Mouse (Mus musculus) embryonic stem cell, embryonic (primary cell): ENCODE data around the gene Padi2.

Experiments
- CTCF ChIA-PET, 4 experiments: fragments of 300-600 bp in 2 of 4; fragments of 350-600 bp in 2 of 4; sonication (Branson Sonifier 250); formaldehyde crosslinking; loops; one replicate each; lab custom pipeline; 2022; ENCODE audit warnings: inconsistent platforms in 2 of 4; lab: Charles Lee
- POLR2A ChIA-PET, 4 experiments: fragments of 300-600 bp in 2 of 4; fragments of 350-600 bp in 2 of 4; sonication (Branson Sonifier 250); formaldehyde crosslinking; loops; one replicate each; lab custom pipeline; 2022; ENCODE audit warnings: antibody characterized with exemption in 4 of 4, inconsistent platforms in 1 of 4; lab: Charles Lee

The Padi2 gene

DNA sequence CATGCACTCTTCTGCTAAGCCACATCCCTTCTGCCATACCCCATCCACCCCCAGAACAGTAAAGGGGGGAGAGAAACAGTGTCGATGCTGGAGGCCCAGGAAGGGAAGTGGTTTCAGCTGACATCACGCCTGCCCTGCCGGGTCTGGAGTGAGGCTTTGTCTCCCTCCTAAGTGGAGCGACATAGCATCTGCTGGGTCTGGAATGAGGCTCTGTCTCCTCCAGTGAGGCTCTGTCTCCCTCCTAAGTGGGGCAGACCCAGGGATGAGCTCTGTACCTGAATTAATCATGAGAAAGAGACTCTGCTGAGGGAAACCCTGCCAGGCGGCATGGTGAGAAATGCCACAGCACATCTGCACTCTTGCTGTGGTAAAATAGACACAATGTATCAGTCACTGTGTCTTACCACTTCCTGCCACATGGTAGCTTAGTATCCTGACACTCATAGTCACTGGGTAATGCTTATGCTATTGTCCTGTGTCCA is 38.9 kb downstream of the Padi2 start:
- CTCF ChIA-PET: interaction anchor here in 1 of 4 experiments (0.6 kb wide), 1 partner anchor 183 kb away, joined by 3 read pairs; no protein-coding TSS in a partner anchor
- POLR2A ChIA-PET: interaction anchor here in 2 of 4 experiments (0.7 to 1.5 kb wide), 3 partner anchors 9 to 34 kb away, joined by 3 read pairs; no protein-coding TSS in a partner anchor

DNA sequence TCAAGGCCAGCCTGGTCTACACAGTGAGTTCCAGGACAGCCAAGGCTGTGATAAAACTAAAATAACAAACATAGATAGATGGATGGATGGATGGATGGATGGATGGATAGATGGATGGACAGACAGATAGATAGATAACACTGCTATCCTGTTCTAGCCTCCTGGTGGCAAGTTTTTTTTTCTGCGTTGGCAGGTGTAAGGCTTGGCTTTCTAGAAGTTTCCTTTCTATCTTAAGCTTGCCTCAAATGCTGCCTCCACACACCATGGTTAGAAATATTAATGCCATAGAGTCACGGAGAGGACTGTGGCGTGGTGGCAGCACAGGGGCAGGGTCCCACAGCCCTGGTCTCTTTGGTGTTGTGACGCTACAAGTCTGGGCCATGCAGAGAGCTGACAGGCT is 39.4 kb downstream of the Padi2 start:
- ChIA-PET CTCF (interaction anchor here in 1 of 4 experiments (0.6 kb wide), 1 partner anchor 201 kb away, joined by 10 read pairs; no protein-coding TSS in a partner anchor), POLR2A (interaction anchor here in 1 of 4 experiments (0.7 to 1.5 kb wide), 2 partner anchors 8 to 12 kb away, joined by 3 read pairs; no protein-coding TSS in a partner anchor)

DNA sequence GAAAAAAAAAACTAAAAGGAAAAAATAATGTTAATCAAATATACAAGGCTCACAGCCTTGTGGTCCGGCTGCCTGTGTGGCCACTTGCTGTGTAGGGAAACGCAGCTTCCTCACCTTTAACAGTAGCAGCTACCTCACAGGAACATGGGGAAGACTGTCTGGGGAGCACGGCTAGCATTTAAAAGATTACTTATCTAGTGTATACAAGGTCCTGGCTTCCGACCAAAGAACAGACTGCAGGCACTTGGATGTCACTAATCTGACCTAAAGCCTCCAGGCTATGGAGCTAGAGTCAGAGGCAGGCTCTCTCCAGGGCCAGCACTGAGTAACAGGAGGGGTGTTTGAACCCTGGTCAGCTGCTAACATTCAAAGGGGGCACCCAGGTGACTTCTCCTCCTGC is 39.9 kb downstream of the Padi2 start:
- ChIA-PET CTCF (interaction anchor here in 2 of 4 experiments (0.6 to 1.1 kb wide), 2 partner anchors 12 to 201 kb away, joined by 6 to 10 read pairs; no protein-coding TSS in a partner anchor), POLR2A (interaction anchor here in 3 of 4 experiments (0.7 to 1.5 kb wide), 5 partner anchors 9 to 1391 kb away, joined by 3 to 5 read pairs (median 3); no protein-coding TSS in a partner anchor)

DNA sequence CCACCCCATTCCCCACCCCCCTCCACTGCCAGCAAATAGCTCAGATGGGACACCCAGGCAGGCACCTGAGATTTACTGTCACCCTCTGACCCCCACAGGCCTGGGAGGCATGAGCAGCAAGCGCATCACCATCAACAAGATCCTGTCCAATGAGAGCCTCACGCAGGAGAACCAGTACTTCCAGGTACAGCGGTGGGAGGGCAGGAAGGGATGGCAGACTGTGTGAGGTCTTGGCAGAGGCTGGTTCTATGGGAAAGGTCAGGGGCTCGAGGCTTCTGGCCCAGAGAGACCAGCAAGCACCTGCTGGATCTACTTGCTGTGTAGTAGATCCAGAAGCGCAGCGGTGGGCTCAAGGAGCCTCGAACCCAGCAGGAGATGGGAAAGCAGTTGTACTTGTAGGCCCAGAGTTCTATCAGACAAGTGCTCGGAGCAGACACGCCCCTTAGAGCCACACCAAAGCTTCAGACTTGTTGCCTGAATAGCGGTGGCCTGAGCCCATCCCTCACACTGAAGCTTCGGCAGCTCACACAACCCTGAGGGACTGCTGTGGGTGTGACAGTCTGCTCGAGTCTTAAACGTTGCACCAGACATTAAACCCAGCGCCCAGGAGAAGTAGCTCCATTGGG is 40.5 kb downstream of the Padi2 start:
- POLR2A ChIA-PET: interaction anchor here in 3 of 4 experiments (0.6 to 2.0 kb wide), 10 partner anchors 9 to 1390 kb away, joined by 3 to 6 read pairs (median 3); partner anchors contain the start of gene Necap2 (in 1 of the 3)
- CTCF ChIA-PET: interaction anchor here in 2 of 4 experiments (0.6 to 1.1 kb wide), 7 partner anchors 9 to 202 kb away, joined by 3 to 8 read pairs (median 5); no protein-coding TSS in a partner anchor

DNA sequence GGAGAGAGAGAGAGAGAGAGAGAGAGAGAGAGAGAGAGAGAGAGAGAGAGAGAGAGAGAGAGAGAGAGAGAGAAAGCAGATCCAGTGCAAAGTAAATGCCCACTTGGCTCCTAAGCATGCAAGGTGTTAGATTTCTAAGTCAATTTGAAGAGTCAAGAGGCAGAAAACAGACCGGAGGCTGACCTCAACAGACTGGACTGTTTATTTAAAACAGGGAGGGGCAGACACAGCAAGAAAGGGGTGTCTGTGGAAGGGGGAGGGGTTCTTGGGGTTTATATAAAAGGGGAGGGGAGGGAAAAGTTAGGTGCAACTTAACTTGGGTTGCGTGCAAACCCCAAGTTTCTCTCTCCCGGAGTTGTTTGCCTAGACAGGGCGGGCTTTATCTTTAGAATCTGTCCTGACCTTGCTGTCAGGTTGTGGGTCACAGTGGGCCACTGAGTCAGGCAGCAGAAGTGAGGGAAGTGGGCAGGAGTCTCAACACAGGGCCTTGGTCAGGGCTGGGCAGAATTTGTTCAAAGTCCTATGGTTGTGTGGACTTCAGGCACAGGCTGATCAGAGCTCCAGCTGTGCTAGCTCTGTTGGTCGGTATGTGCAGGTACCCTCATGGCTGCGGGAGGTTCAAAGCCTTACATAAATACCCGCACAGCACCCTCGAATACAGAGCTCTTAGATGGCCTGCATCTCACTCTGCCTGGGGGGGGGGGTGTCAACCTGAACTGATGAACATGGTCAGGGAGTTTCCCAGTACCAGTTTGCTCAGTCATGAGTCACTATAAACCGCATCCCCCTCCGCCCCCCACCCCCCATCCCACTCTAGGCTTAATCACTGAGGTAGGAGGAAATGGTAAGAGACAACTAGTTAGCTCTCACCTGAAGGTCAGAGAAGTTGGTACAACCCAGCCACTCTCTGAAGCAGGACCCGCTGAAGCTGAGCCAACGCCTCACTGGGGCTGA is 41.6 kb downstream of the Padi2 start:
- ChIA-PET CTCF (interaction anchor here (0.5 to 2.0 kb wide), 14 partner anchors 10 to 1158 kb away, joined by 3 to 13 read pairs (median 4); no protein-coding TSS in a partner anchor), POLR2A (interaction anchor here in 3 of 4 experiments (0.6 to 2.0 kb wide), 19 partner anchors 10 to 248 kb away, joined by 3 to 7 read pairs (median 3); partner anchors contain the start of gene Necap2 (in 1 of the 3))

DNA sequence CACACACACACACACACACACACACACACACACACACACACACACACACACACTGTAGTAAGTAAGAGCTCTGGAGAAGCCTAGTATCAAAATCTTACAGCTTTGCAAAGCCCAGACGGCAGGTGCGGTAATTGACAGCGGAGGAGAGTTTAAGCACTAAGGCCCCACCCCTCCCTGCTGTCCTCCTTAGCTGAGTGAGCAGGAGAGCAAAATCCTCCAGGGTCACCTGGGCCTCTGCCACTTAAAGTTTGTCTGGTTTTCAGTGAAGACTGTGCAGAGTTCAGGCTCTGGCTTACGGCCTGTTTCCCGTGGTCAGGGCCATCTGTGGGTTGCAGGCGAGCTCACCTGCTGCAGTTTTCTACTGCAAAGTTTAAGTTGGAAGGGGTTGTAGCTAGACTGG is 42.3 kb downstream of the Padi2 start:
- POLR2A ChIA-PET: interaction anchor here (0.6 to 2.0 kb wide), 18 partner anchors 9 to 1210 kb away, joined by 3 to 7 read pairs (median 3); partner anchors contain the start of gene Necap2 (in 1 of the 4)
- CTCF ChIA-PET: interaction anchor here (0.6 to 2.0 kb wide), 15 partner anchors 9 to 1158 kb away, joined by 3 to 13 read pairs (median 4); no protein-coding TSS in a partner anchor

DNA sequence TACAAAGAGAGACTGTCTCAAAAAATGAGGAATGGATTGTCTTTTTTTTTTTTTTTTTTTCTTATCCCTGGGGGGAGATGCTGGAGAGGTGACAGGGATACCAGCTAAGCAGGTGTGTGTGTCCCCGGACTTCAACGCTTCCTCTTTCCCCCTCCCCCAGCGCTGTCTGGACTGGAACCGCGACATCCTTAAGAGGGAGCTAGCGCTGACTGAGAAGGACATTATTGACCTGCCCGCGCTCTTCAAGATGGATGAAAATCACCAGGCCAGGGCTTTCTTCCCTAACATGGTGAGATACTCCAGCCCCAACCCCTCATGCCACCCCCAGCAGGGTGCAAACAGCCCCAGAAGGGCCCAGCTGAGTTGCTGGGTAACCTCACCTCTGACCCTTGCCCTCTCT is 42.9 kb downstream of the Padi2 start:
- ChIA-PET POLR2A (interaction anchor here in 3 of 4 experiments (0.6 to 1.7 kb wide), 12 partner anchors 9 to 1211 kb away, joined by 3 to 7 read pairs (median 3); no protein-coding TSS in a partner anchor), CTCF (interaction anchor here (0.6 to 2.0 kb wide), 9 partner anchors 8 to 399 kb away, joined by 3 to 12 read pairs (median 4); no protein-coding TSS in a partner anchor)

DNA sequence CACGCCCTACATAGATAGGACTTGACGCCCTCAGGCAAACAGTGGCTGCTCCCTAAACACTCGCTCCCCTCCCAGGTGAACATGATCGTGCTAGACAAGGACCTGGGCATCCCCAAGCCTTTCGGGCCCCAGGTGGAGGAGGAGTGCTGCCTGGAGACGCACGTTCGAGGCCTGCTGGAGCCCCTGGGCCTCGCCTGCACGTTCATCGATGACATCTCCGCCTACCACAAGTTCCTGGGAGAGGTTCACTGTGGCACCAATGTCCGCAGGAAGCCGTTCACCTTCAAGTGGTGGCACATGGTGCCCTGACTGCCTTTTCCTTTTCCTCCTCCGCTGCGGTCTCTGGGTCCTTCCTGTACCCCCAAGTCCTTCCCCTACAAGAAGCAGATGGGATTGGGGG is 43.5 kb downstream of the Padi2 start:
- POLR2A ChIA-PET: interaction anchor here in 2 of 4 experiments (1.0 to 1.7 kb wide), 4 partner anchors 13 to 35 kb away, joined by 3 to 4 read pairs (median 3); no protein-coding TSS in a partner anchor

DNA sequence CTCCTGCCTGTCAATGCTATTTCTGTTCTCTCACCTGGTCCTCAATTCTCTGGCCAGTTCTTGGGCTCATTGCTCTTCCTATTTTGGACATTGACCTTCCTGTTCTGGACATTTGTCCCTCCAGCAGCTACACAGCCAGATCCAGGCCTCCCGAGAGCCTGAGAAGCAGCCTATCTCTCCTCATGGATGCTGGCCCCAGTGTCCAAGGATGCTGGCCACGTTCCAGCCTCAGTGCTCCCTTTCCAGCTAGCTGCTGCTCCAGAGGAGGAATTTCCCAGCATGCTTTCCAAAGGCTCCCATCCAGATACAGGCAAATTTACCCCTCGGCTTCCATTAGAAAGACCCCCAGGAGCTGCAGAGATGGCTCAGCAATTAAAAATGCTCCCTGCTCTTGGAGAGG is 44.4 kb downstream of the Padi2 start:
- POLR2A ChIA-PET: interaction anchor here in 1 of 4 experiments (2.4 kb wide), 1 partner anchor 18 kb away, joined by 8 read pairs; no protein-coding TSS in a partner anchor
- CTCF ChIA-PET: interaction anchor here in 1 of 4 experiments (0.9 kb wide), 1 partner anchor 10 kb away, joined by 3 read pairs; no protein-coding TSS in a partner anchor

More for the DNA sequence above, 43.5 kb downstream of the Padi2 start:
- CTCF ChIA-PET: interaction anchor here in 3 of 4 experiments (0.6 to 1.9 kb wide), 5 partner anchors 8 to 165 kb away, joined by 3 to 10 read pairs (median 4); no protein-coding TSS in a partner anchor

DNA sequence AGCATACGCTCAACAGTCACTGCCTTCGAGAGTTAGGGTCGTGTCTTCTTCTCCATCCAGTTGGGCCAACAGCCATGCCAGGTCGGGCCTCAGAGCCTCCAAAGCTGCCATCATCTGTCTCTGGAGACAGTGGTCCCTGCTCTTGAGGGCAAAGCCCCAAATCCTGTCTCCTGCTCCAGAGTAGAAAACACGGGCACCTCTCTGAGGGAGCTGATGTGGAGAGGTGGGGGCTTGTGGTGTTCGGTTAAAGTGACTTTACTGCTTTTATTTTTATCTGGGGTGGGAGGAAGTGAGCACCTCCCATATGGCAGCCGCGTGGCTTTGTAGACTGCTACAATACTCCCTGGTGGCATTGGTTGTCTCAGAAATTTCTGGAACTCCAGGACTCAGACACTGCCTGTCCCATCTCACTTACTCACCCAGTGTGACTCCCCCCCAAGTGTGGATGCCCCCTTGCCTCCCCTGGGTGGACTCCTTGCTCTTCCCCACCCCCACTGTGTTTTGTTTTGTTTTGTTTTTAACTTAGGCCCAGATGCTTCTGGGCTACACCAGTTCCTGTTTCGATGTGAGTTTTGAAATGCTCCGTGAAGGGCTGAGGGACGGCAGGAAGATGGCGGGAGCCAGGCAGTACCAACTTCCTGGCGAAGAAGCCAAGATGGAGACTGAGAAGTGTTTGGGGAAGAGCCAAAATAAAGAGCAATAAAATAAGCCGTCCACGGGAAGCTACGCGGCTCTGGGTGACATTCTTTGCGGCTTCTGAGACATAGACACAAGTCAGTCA is 45.9 kb downstream of the Padi2 start:
- CTCF ChIA-PET: interaction anchor here in 1 of 4 experiments (0.9 kb wide), 1 partner anchor 427 kb away, joined by 3 read pairs; no protein-coding TSS in a partner anchor
- POLR2A ChIA-PET: interaction anchor here in 3 of 4 experiments (0.5 to 2.4 kb wide), 10 partner anchors 14 to 331 kb away, joined by 3 to 8 read pairs (median 4); no protein-coding TSS in a partner anchor

DNA sequence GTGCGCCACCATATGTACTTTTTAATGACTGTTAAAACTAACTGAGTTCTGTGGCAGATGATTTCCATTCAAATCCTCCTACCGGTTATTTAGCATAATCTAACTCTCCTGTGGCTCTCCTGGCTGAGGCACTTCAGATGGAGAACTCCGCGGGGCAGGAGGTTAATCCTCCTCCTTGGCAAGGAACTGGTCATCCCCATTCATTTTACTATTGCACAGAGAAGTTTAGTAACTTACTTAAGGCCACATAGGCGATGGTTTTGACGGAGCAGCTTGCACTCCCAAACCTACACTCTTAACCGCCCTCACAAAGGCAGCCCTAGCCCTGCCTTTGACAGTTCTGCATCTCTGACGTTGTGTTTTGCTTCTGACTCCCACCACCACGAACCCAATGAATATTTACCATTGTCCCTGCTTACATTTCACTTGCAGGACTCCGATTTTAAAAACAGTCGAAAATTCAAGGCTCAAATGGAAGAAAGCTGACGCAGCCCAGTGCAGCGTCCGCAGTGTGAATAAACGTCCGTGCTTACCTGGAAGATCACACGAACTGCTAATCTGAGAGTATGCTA is 51.1 kb downstream of the Padi2 start:
- ChIA-PET CTCF (interaction anchor here (0.5 to 2.0 kb wide), 31 partner anchors 8 to 225 kb away, joined by 3 to 12 read pairs (median 4); no protein-coding TSS in a partner anchor), POLR2A (interaction anchor here in 2 of 4 experiments (0.6 to 1.8 kb wide), 10 partner anchors 9 to 239 kb away, joined by 3 to 5 read pairs (median 3); no protein-coding TSS in a partner anchor)

DNA sequence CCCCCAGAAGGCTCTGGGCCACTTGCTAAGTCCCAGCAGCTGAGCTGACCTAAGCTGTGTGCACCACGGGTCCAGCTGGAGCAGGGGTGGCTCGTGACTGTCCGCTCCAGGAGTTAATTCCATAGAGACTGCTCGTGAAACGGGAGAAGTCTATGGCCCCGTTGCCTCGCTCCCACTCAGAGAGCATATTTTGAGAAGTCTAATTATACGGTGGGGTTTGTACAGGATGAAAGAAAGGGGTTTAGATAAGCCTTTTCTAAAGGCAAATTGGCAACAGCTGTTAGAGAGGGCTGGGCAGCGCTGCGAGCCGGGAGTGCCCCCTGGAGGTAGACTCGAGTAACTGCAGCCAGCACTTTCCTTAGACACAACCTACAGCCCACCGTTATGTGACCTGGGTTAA is 51.6 kb downstream of the Padi2 start:
- POLR2A ChIA-PET: interaction anchor here in 2 of 4 experiments (0.6 to 1.8 kb wide), 12 partner anchors 9 to 918 kb away, joined by 3 to 5 read pairs (median 3); no protein-coding TSS in a partner anchor
- CTCF ChIA-PET: interaction anchor here (0.5 to 2.0 kb wide), 33 partner anchors 9 to 226 kb away, joined by 3 to 12 read pairs (median 4); no protein-coding TSS in a partner anchor

DNA sequence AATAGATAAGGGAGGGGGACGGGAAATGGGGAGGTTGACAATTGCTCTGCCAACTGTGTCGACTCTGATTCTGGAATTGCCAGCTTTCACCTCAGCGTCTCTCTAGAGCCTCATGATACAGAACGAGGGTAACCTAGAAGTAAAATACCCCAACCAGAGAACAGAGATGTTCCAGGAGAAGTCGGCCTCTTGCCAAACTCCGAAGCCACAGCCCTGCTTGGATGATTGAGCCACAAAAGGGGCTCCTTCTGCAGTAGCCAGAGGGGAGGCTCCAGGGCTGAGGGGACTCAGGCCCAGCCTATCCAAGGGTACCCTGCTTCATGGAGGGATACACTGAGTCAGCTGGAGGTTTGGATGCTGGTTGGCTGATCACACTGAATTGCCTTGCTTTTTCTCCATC is 52.2 kb downstream of the Padi2 start:
- POLR2A ChIA-PET: interaction anchor here in 1 of 4 experiments (0.6 to 1.2 kb wide), 4 partner anchors 24 to 917 kb away, joined by 3 read pairs; no protein-coding TSS in a partner anchor
- CTCF ChIA-PET: interaction anchor here (0.7 to 2.0 kb wide), 18 partner anchors 9 to 226 kb away, joined by 3 to 12 read pairs (median 6); no protein-coding TSS in a partner anchor

DNA sequence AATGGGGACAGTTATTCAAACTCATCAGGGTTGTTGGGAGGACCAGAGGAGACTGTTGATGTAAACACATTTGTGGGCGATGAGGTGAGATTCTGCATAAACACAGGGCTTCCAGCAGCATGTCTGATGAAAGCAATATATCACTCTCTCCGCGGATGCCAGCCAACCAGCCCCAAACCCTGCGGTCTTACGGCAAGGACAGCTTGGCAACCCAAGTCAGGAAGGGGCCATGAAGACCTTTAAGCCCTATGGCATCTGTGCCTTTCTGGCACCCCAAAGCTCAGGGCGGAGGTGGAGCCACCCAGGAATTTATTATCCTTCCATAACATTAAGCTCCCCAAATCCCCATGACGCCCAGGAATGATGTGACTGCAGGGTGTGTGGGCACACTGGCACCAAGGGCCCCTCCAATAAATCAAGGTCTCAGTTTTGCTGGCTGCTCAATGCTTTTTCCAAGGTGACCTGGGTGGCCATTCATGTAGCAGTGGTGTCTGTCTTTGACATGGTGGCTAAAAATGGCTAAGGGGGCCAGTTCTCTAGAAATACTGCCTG is 53.1 kb downstream of the Padi2 start:
- POLR2A ChIA-PET: interaction anchor here in 1 of 4 experiments (0.7 to 0.9 kb wide), 2 partner anchors 119 to 183 kb away, joined by 3 read pairs; partner anchors contain the start of gene Necap2
- CTCF ChIA-PET: interaction anchor here in 2 of 4 experiments (0.5 to 0.6 kb wide), 2 partner anchors 11 to 285 kb away, joined by 4 read pairs; no protein-coding TSS in a partner anchor
